Mouse (Mus musculus): Measurements from ENCODE around the gene Tnr.
A peak's percentile ranks its signal among the peaks of the same experiment; 100 is the strongest.

Tnr gene

GRCm38 (mm10) chr1:159796021-159796420, 272.5 kb downstream of the Tnr start:
- DNase-seq (ENCODE audit: low spot score in 2 of 2), result no peak

- DNase-seq (ENCODE audit: low spot score in 2 of 2), result no peak
Observed at GRCm38 (mm10) chr1:159800366-159800765, 276.8 kb downstream of the Tnr start.

- DNase-seq (ENCODE audit: low spot score in 2 of 2), result no peak
Observed at GRCm38 (mm10) chr1:159801753-159802152, 278.2 kb downstream of the Tnr start.

GRCm38 (mm10) chr1:159803711-159804110, 280.1 kb downstream of the Tnr start:
- no peak for DNase-seq (ENCODE audit: low spot score in 2 of 2)

- no peak for DNase-seq (ENCODE audit: low spot score in 2 of 2)
Observed at GRCm38 (mm10) chr1:159809493-159809892, 285.9 kb downstream of the Tnr start.

GRCm38 (mm10) chr1:159811805-159812204, 288.2 kb downstream of the Tnr start:
- DNase-seq (ENCODE audit: low spot score in 2 of 2), result no peak

GRCm38 (mm10) chr1:159812820-159813411, 289.3 kb downstream of the Tnr start:
- no peak for DNase-seq (ENCODE audit: low spot score in 2 of 2)

- no peak for DNase-seq (ENCODE audit: low spot score in 2 of 2)
Observed at GRCm38 (mm10) chr1:159814348-159814747, 290.8 kb downstream of the Tnr start.

- DNase-seq (ENCODE audit: low spot score in 2 of 2), result no peak
Observed at GRCm38 (mm10) chr1:159816614-159817371, 293.2 kb downstream of the Tnr start.

GRCm38 (mm10) chr1:159819511-159819910, 295.9 kb downstream of the Tnr start:
- peak in 1 of 2 experiments; percentile 28 for DNase-seq (ENCODE audit: low spot score in 2 of 2)

- no peak for DNase-seq (ENCODE audit: low spot score in 2 of 2)
Observed at GRCm38 (mm10) chr1:159822416-159822815, 298.8 kb downstream of the Tnr start.

GRCm38 (mm10) chr1:159828531-159828930, 305.0 kb downstream of the Tnr start:
- no peak for DNase-seq (ENCODE audit: low spot score in 2 of 2)

GRCm38 (mm10) chr1:159833165-159833564, 309.6 kb downstream of the Tnr start:
- DNase-seq (ENCODE audit: low spot score in 2 of 2), result no peak

GRCm38 (mm10) chr1:159833646-159834338, 310.2 kb downstream of the Tnr start:
- no peak for DNase-seq (ENCODE audit: low spot score in 2 of 2)

- DNase-seq (ENCODE audit: low spot score in 2 of 2), result no peak
Observed at GRCm38 (mm10) chr1:159835126-159835525, 311.6 kb downstream of the Tnr start.

- DNase-seq (ENCODE audit: low spot score in 2 of 2), result no peak
Observed at GRCm38 (mm10) chr1:159840337-159840736, 316.8 kb downstream of the Tnr start.

GRCm38 (mm10) chr1:159842876-159843275, 319.3 kb downstream of the Tnr start:
- DNase-seq (ENCODE audit: low spot score in 2 of 2), result no peak

GRCm38 (mm10) chr1:159852088-159852487, 328.5 kb downstream of the Tnr start:
- DNase-seq (ENCODE audit: low spot score in 2 of 2), result peak in 1 of 2 experiments; percentile 14

- DNase-seq (ENCODE audit: low spot score in 2 of 2), result no peak
Observed at GRCm38 (mm10) chr1:159854261-159854660, 330.7 kb downstream of the Tnr start.

- DNase-seq (ENCODE audit: low spot score in 2 of 2), result no peak
Observed at GRCm38 (mm10) chr1:159861782-159862474, 338.4 kb downstream of the Tnr start.

- DNase-seq (ENCODE audit: low spot score in 2 of 2), result no peak
Observed at GRCm38 (mm10) chr1:159865696-159866095, 342.1 kb downstream of the Tnr start.

All from cerebellum, postnatal 4 days (tissue).